Mouse (Mus musculus) olfactory bulb, adult 2 months (tissue): ENCODE results near the gene Gfap.

Source experiments
- CTCF ChIP-seq: fragments of 200-500 bp; IDR thresholded peaks from 2 replicates; pipeline ENCODE4 v1.5.1; 2012; ENCODE audit warnings: low read depth, mild to moderate bottlenecking, low read length, moderate library complexity; ENCODE audit not compliant: insufficient read depth
- POLR2A ChIP-seq: fragments of 200-500 bp; IDR thresholded peaks from 2 replicates; pipeline ENCODE4 v1.6.1; 2012; ENCODE audit warnings: mild to moderate bottlenecking, low read depth, low read length, moderate library complexity; ENCODE audit not compliant: insufficient read depth

DNA sequence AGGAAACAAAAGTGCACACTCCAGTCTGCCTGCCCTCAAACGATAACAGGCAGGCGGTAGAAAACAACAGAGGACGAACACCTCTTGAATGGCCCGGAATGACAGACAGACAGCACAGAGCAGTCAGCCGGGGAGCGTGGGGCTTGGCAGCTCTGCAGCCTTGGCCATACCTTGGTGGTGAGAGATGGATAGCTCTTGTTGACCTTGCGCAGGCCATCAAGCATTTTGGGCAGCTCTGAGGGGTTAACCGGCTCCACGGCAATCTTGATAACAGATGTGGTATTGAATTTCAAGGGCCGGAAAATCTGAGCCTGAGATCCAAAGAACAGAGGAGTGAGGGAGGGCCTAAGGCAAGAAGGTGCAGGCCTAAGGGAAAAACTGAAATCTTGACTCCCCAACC lies 54.8 kb downstream of the Gfap start:
- TF ChIP-seq CTCF (no peak), POLR2A (no peak)
